Mouse (Mus musculus): Measurements from ENCODE around the gene Gnb5.

DNA sequence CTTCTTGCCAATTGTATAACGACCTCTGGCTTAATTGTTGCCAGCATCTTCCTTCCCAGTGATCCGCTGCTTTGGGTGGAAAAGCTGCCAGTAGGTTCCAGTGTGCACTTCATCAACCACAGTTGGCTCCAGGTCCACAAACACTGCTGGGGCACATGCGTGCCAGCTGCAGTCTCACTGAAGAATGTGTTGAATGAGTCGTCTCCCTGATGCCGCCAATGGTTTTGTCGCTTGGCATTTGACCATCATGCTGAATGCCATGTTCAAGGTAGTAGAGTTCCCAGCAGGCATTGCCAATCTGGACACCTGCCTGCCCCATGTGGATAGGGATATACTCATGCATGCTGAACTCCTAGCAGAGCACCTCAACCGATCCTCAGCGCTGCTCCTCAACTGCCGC is 69.5 kb downstream of the Gnb5 start:
- TF ChIP-seq NANOG (IDR thresholded peaks at IDR 0.05; ENCODE audit: borderline replicate concordance, low read length) (no peak), CTCF (conservative IDR thresholded peaks at IDR 0.05; ENCODE audit: low read length) (no peak), POU5F1 (IDR thresholded peaks at IDR 0.05; ENCODE audit: borderline replicate concordance, low read length) (no peak)

Measured in E14TG2a.4 (cell line).